ENCODE assay signal across 8 mouse cellular contexts in genomic region chr12:82169571-82170431, GRCm38 (mm10). TPM values are rescaled to one million over a fixed set of nuclear protein-coding genes. Genes with fewer than 3 reads are reported as not detected.
DNase-seq lines count a peak whose midpoint lies in the region; ATAC-seq and TF ChIP-seq lines count a peak whose summit lies in the region.

No protein-coding gene starts in this region.

- DNase-seq in CD4-positive, CD25-positive, alpha-beta regulatory T cell, adult 2 months (ENCODE audit: low read depth, low spot score): peak; percentile 85
- peak; percentile 88 for DNase-seq in brain, embryonic 14.5 days (ENCODE audit: low read depth)
- DNase-seq in heart, postnatal 10 days: peak; percentile 75 to 77
- DNase-seq in kidney, postnatal 4 days: peak; percentile 80 to 86
- peak; percentile 79 for DNase-seq in neural tube, embryonic 11.5 days (ENCODE audit: low spot score)
- peak; percentile 79 for DNase-seq in stomach, postnatal 0 days (ENCODE audit: low spot score)

- TF ChIP-seq CTCF in brain, embryonic 14.5 days (IDR thresholded peaks at IDR 0.05; ENCODE audit: borderline replicate concordance, extremely low read depth, insufficient read depth, insufficient read length): no peak
- 0 out of 2 replicates have a peak, but pooled peaks have one; percentile 12 for TF ChIP-seq CTCF in stomach, postnatal 0 days (IDR thresholded peaks at IDR 0.05; ENCODE audit: low read depth)

- peak overlapping the region; percentile 93 for H3K9ac ChIP-seq in forebrain, embryonic 13.5 days
- H3K9ac ChIP-seq in liver, embryonic 15.5 days: peak overlapping the region; percentile 65
- peak overlapping the region; percentile 94 for H3K9ac ChIP-seq in neural tube, embryonic 11.5 days (ENCODE audit: low read length)
- H3K9ac ChIP-seq in stomach, postnatal 0 days (ENCODE audit: low read length): peak overlapping the region; percentile 92

- intact Hi-C loops in heart, postnatal 10 days (cut with DNase I): loop anchor here (1.0 to 5.0 kb wide), 3 partner anchors 48 to 300 kb away; no protein-coding TSS in a partner anchor

- no peaks in the 10 kb centered on the region for H3K27me3 ChIP-seq in forebrain, embryonic 13.5 days
- H3K27me3 ChIP-seq in liver, embryonic 15.5 days: peaks cover 23% of the 10 kb centered on the region
- no peaks in the 10 kb centered on the region for H3K27me3 ChIP-seq in neural tube, embryonic 11.5 days (ENCODE audit: control insufficient read depth, insufficient read depth, low read length)
- no peaks in the 10 kb centered on the region for H3K27me3 ChIP-seq in stomach, postnatal 0 days (ENCODE audit: control insufficient read depth, insufficient read depth, low read length)

- peak overlapping the region; percentile 96 for H3K27ac ChIP-seq in forebrain, embryonic 13.5 days
- peak overlapping the region; percentile 55; the same call in 1 of the 2 replicates for H3K27ac ChIP-seq in liver, embryonic 15.5 days (replicated peaks)
- peak overlapping the region; percentile 92 for H3K27ac ChIP-seq in neural tube, embryonic 11.5 days (ENCODE audit: low read depth, low read length)
- H3K27ac ChIP-seq in stomach, postnatal 0 days (replicated peaks): peak overlapping the region; percentile 95

- TF ChIP-seq EP300 in stomach, postnatal 0 days (optimal IDR thresholded peaks at IDR 0.05): no peak

- H3K4me3 ChIP-seq in forebrain, embryonic 13.5 days: peak overlapping the region; percentile 91
- H3K4me3 ChIP-seq in liver, embryonic 15.5 days (replicated peaks): peak overlapping the region; percentile 74
- H3K4me3 ChIP-seq in neural tube, embryonic 11.5 days (ENCODE audit: low read depth, low read length): peak overlapping the region; percentile 89
- peak overlapping the region; percentile 89 for H3K4me3 ChIP-seq in stomach, postnatal 0 days (ENCODE audit: low read depth, low read length)

- WGBS in forebrain, embryonic 13.5 days: under 1% methylated on average over 75 of the region's 109 CpGs
- WGBS in liver, embryonic 15.5 days (ENCODE audit: insufficient replicate concordance): under 1% methylated on average over 102 of the region's 109 CpGs
- under 1% methylated on average over 58 of the region's 109 CpGs for WGBS in neural tube, embryonic 11.5 days
- under 1% methylated on average over 69 of the region's 109 CpGs for WGBS in stomach, postnatal 0 days

- H3K36me3 ChIP-seq in forebrain, embryonic 13.5 days (ENCODE audit: poor library complexity, severe bottlenecking): no peaks in the 10 kb centered on the region
- H3K36me3 ChIP-seq in liver, embryonic 15.5 days (replicated peaks): no peaks in the 10 kb centered on the region
- H3K36me3 ChIP-seq in neural tube, embryonic 11.5 days (ENCODE audit: control insufficient read depth, insufficient read depth, low read length): no peaks in the 10 kb centered on the region
- H3K36me3 ChIP-seq in stomach, postnatal 0 days (ENCODE audit: control insufficient read depth, insufficient read depth, low read length): no peaks in the 10 kb centered on the region

- H3K9me3 ChIP-seq in forebrain, embryonic 13.5 days (replicated peaks): no peaks in the 10 kb centered on the region
- no peaks in the 10 kb centered on the region for H3K9me3 ChIP-seq in liver, embryonic 15.5 days (replicated peaks)
- H3K9me3 ChIP-seq in neural tube, embryonic 11.5 days (ENCODE audit: control insufficient read depth, low read length): no peaks in the 10 kb centered on the region
- no peaks in the 10 kb centered on the region for H3K9me3 ChIP-seq in stomach, postnatal 0 days (ENCODE audit: control insufficient read depth, low read length)

- peak; percentile 72 for ATAC-seq in forebrain, embryonic 13.5 days
- ATAC-seq in liver, embryonic 15.5 days (ENCODE audit: insufficient read depth): peak; percentile 59
- peak; percentile 69 for ATAC-seq in neural tube, embryonic 11.5 days (ENCODE audit: insufficient read depth, low FRiP score, low TSS enrichment)
- ATAC-seq in stomach, postnatal 0 days (ENCODE audit: low FRiP score, low TSS enrichment): peak; percentile 79

- H3K4me2 ChIP-seq in forebrain, embryonic 13.5 days: peak overlapping the region; percentile 89
- peak overlapping the region; percentile 87 for H3K4me2 ChIP-seq in liver, embryonic 15.5 days
- peak overlapping the region; percentile 83 for H3K4me2 ChIP-seq in neural tube, embryonic 11.5 days (ENCODE audit: low read depth)
- peak overlapping the region; percentile 93 for H3K4me2 ChIP-seq in stomach, postnatal 0 days (replicated peaks; ENCODE audit: low read depth)

- peaks cover 54% of the 10 kb centered on the region for H3K4me1 ChIP-seq in forebrain, embryonic 13.5 days
- peaks cover 29% of the 10 kb centered on the region for H3K4me1 ChIP-seq in liver, embryonic 15.5 days (replicated peaks)
- peaks cover 10% of the 10 kb centered on the region for H3K4me1 ChIP-seq in neural tube, embryonic 11.5 days (ENCODE audit: control insufficient read depth, insufficient read depth, low read length)
- H3K4me1 ChIP-seq in stomach, postnatal 0 days (replicated peaks; ENCODE audit: control insufficient read depth, insufficient read depth): no peaks in the 10 kb centered on the region; the same call in 1 of the 2 replicates

- TF ChIP-seq POLR2A in brain, embryonic 14.5 days (IDR thresholded peaks at IDR 0.05; ENCODE audit: borderline replicate concordance, extremely low read depth, insufficient read depth, insufficient read length, poor library complexity, severe bottlenecking): peak; percentile 71

RNA-seq across cellular contexts. Expression of gene Sipa1l1, which starts 0.7 kb away (rescaled TPM):
- 22.8 and 24.1 TPM in 2 replicates for polyA plus RNA-seq in brain, embryonic 14.5 days (2012; rRNA removed)
- 19.3 and 23.6 TPM in 2 replicates for polyA plus RNA-seq in forebrain, embryonic 13.5 days (2015; fragmentation: Nextera tagmentation; extraction: Ambion mirVana)
- total RNA-seq in heart, postnatal 10 days (2021): 10 to 100 TPM; 19.4 to 19.9 TPM
- polyA plus RNA-seq in liver, embryonic 15.5 days (2015; fragmentation: Nextera tagmentation; extraction: Ambion mirVana): 3.7 and 4.0 TPM in 2 replicates
- polyA plus RNA-seq in neural tube, embryonic 11.5 days (2014; fragmentation: Nextera tagmentation; extraction: Ambion mirVana): 22.3 and 23.6 TPM in 2 replicates
- 9.2 and 9.7 TPM in 2 replicates for polyA plus RNA-seq in stomach, postnatal 0 days (2015; fragmentation: Nextera tagmentation; extraction: Ambion mirVana)

Comparison
In these comparisons a context has a peak if more than half of its experiments do, and no peak if none do; other contexts are left out.
1. Peak in every context shown above with its lines: DNase-seq, ATAC-seq, H3K4me3 ChIP-seq and H3K27ac ChIP-seq.